Mouse (Mus musculus): Measurements from ENCODE around the gene Ces1a.

The Ces1a gene

DNA sequence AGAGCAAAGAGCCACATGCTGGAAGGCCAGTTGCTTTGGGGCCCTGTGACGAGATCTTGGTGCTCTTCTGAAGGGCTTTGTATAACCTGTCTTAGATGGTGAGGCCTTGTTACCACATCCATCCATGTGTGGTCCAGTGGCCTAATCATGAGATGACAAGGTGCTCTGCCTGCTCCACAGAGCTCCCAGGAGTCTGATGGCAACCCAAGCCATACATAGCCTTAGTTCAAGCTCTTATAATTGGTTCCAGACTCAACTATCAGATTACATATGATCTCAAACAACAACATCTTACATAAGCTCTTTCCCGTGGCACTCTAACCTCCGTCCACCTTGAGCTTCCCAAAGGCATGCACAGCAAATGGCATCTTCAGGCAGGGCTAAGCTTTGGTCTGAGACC is at the start of gene Ces1a:
Gene Ces1a (minus strand): TSS at position 101 of the 400 bp plus-strand sequence.
- no peak for DNase-seq

GRCm38 (mm10) chr8:93095376-93095775 is 47.4 kb upstream of the Ces1a start:
- peak; percentile 11 to 45 for DNase-seq

- DNase-seq, result no peak
Measured at GRCm38 (mm10) chr8:93091324-93091723, 43.3 kb upstream of the Ces1a start.

DNA sequence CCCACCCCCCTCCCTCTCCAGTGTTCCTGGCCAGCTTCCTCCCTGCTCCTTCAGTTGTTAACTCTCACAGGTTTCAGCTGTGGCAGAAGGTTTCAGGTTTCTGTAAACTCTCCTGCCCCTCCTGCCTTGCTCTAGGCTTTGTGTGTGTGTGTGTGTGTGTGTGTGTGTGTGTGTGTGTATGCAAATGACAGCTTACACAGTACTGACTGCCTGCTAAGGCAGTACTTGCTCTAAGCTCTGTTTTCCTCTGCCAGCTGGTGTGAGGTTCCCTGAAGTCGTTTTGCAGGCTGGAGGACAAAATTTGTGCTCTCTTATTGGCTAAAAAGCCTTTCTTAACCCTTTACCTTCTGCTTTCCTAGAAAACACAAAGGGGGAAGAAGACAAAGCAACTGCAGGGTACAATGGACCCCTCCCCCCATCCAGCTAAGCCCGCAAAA is 40.7 kb upstream of the Ces1a start:
- no peak for DNase-seq

- DNase-seq, result no peak
Measured at GRCm38 (mm10) chr8:93088193-93088592, 40.2 kb upstream of the Ces1a start.

DNA sequence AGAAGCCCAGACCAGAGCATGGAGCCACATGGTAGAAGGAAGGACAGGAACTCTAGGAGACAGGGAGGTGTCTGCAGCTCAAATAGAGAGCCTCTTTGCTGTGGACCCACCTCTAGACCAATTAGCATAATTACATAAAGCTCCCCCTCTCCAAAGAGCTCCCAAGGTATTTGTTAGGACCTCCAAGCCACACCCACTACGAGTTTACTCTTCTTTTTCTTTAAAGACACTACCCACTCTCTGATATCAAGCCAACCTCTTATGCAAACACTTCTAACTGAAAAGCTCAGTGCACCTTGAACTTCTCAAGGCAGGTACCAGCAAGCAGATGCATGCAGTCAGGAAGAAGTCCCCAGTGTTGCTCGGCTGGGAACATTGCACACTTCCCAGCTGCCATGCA is 31.9 kb upstream of the Ces1a start, which contains the start of gene Ces1b:
Gene Ces1b (minus strand): TSS at position 131 of the 400 bp plus-strand sequence.
- DNase-seq, result no peak

GRCm38 (mm10) chr8:93075251-93075650 is 27.3 kb upstream of the Ces1a start:
- peak in 1 of 2 experiments; percentile 3 for DNase-seq

DNA sequence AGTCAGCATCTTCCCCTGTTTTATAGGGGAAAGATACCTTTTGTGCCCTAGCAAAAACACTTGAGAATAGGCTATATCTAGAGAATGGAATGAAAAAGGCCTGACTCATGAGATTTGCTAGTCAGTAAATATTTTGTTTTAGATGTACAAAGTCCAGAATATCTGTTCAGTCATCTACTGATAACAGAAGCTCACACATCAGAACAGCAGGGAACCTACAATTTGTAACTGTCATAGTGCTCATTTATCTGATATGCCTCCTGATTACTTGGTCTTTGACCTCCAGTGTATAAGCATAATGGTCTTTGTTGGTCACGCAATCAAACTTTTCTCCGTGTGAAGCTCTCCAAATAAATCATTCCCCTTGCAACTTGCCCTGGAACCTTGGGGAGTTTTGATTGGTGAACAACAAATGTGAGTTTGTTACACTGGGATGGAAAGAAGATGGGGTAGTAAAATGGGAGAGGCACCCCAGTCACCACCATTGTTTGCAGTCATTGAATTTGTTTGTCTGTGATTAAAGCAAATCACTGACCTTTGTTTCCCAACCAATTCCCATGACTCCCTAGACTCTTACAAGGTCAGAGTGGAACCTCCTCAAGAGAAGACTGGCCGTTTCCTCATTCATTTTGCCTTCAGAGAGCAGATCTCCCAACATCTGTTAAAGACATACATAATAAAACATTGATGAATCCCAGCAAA is 15.6 kb upstream of the Ces1a start:
- no peak for DNase-seq

GRCm38 (mm10) chr8:93059185-93059584 is 11.2 kb upstream of the Ces1a start:
- DNase-seq, result peak; percentile 50 to 78

GRCm38 (mm10) chr8:93055238-93055637 is 7.2 kb upstream of the Ces1a start:
- no peak for DNase-seq

- no peak for DNase-seq
Measured at GRCm38 (mm10) chr8:93048510-93049416, 771 bp upstream of the Ces1a start.

DNA sequence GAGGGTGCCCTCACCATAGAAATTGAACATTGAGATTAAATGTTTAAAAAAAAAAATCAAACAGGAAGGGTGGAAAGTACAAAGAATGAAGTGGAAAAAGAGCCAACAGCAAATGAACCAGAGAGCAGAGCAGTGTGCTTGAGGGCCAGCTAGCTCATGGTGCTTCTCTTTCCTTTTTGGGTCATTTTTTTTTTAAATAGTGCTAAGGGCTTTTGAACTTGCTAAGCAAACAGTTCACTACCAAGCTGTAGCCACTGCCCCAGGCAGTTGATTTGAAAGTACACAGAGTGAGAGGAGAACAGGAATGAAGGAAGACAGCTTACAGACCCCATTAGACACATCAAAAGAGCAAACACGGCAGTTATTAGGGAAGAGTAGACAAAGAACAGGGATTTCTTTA is 4.9 kb downstream of the Ces1a start:
- DNase-seq, result no peak

- no peak for DNase-seq
Measured at GRCm38 (mm10) chr8:93040776-93041567, 7.0 kb downstream of the Ces1a start.

DNA sequence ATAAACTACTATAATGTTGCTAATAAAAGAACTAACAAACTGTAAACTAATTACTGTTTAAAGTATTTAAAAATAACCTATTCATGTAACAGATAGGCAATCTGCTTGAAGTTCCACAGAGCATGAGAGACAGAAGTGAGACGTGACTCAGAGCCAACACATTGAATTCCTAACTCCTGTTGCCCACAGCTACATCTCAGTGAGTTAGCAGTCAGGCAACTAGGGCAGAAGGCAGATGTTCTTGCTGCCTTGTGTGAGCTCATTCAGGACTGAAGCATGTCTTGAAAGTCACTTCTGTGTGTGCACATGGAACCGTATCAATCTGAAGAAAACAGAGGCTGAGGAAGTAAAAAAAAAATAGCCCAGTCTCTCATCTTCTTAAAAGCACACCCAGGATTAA is 7.7 kb downstream of the Ces1a start:
- DNase-seq, result no peak

DNA sequence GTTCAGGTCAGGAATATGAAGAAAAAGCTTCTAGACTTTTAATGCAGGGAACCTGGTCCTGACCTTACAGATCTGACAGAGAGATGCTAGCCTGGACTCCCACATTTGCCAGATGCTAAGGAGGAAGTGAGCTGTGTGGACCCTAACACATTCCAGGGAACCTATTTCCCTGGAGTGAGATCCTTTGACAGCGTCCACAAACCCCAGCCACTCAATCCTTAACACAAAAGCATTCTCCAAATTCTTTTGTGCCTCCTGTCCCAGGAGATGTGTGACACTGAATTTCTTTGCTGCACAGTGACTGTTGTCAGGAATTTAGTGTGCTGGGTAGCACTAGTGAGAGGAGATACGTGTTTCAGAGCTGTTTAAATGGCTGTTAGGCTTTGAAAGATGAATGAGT is 9.2 kb downstream of the Ces1a start:
- DNase-seq, result no peak

GRCm38 (mm10) chr8:93030664-93031063 is 17.3 kb downstream of the Ces1a start:
- no peak for DNase-seq

DNA sequence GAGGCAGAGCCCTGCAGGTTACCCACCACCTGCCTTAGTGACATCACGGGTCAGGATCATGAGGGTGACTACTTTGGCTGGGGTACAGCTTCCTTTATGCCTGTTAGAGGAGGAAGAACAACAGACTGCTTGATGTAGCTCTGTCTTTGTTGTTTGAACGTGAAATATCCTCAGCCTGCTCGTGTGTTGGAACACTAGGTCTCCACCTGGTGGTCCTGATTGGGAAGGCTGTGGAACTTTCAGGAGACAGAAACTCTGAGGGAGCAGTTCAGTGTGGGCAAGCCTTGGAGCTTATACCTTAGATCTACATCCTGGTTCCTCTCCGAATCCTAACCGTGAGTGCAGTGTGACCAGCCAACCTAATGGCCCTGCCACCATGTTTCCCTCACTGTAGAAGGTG is 26.3 kb downstream of the Ces1a start:
- DNase-seq, result no peak

DNA sequence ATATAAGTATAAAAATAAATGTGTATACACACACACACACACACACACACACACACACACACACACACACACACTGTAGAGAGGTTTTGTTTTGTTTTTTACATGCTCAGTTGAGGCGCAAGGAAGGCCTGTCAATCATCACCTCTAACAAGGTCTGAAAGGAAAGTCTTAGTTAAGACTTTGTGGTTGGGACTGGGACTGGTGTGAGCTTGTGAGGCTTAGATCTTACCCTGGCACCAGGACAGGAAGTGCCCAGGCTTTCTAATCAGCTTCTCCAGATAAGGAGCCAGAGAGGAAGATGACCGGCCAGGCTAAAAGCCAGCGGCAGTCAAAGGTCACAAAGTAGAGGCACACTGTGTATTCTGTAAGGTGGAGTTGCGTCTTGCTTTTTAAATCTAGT is 33.7 kb downstream of the Ces1a start:
- DNase-seq, result no peak

- DNase-seq, result no peak
Measured at GRCm38 (mm10) chr8:93012226-93012625, 35.8 kb downstream of the Ces1a start.

- DNase-seq, result peak; percentile 83 to 91
Measured at GRCm38 (mm10) chr8:93011439-93011838, 36.6 kb downstream of the Ces1a start.

DNA sequence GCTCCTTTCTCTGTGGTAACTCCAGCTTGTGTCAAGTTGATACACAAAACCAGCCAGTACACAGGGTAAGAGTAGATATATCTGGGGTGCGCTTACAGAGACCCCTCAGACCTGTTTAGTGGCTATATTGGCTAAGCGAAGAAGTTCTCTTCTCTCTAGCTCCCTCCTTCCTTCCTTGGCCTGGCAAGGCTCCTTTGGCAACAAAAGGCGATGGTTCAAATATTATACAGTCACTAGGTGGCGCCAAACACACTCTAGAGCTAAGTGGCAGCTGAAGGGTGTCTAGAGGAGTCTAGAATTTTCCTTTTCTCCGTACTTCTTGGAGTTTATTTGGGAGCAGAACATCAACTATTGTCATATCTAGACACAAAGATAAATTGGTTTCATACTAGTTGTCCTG is 37.7 kb downstream of the Ces1a start:
- DNase-seq, result peak; percentile 12 to 57

GRCm38 (mm10) chr8:92998600-92998999 is 49.4 kb downstream of the Ces1a start:
- peak; percentile 8 to 49 for DNase-seq

DNA sequence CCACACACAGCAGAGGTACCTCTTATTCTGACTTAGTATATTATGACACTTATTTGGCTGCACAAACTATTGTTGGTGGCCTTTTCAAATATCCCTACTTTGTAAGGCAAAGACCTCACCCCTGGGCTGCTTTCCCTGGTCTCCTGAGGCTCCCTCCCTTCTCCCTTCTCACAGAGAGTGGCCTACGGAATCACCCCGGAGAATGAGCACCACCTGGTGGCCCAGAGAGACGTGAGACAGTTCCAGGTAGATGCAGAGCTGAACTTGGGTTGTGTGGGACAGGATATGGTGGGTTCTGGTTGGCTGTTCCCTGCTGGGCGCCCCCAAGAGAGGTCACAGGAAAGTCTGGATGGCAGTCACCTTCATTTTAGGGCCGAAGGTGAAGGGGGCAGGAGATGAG is 51.2 kb downstream of the Ces1a start:
- peak; percentile 22 to 52 for DNase-seq
